Mouse (Mus musculus): ENCODE measurements around the gene Erp27. TPM values are rescaled to one million over a fixed set of nuclear protein-coding genes. Genes with fewer than 3 reads are reported as not detected.

The Erp27 gene
- total RNA-seq, 2 experiments from 2014 or later: 0.15 to 0.27 TPM

DNA sequence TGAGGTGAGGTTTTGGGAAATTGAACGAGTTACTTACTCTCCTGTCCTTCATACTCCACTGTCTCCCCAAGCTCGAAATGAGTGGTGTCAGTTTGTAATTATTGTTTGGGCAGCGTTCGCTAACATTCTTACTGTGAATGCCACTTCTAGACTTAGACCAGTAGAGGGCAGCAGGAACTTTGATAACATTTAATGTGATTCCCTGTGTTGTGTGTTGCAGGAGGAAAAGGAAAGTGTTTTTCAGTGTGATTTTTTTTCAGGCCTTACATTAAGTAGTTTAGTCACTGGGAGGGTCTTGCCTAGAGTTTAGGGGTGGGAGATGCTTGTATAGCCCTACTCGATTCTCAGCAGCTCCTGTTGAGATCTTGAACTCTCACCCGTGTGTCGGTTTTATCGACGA lies 61.0 kb downstream of the Erp27 start:
- peak; percentile 21 for DNase-seq

DNA sequence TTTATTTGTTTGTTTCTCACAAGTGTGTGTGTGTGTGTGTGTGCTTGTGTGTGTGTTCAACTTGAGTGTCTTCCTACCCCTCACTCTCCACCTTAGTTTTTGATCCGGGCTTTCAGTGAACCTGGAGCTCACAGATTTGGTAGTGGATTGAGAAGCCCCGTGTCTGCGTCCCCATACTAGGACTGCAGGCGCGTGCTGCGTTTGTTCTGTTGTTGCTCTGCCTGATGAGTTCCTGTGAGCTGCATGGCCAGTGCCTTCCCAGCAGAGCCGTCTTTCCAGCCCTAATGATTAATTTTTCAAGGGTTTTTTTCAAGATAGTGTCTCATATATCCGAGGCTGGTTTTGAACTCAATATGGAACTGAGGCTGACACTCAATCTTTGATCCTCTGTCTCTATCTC lies 63.6 kb downstream of the Erp27 start:
- DNase-seq: peak; percentile 10

DNA sequence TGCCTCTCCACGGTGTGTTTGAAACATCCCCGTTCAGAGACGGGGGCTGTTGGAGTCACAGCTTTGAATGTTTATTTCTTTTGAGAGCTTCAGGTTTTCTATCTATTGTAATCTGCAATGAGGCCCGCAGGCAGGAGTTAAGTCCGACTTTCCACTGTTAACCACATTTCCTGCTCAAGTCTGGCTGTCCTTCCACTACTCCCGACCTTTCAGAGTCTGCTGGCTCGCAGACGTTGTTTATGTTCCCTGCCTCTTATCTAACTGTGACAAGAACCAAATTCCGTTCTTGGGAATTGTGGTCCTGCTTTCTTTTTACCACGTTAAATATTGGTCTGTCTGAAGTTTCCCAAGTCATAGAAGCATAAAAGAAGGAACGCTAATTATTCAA lies 64.1 kb downstream of the Erp27 start:
- peak; percentile 49 for DNase-seq

Other genes with a start within 250 kb of the Erp27 start
- under 1 TPM; 0.15 to 0.21 TPM for gene Gucy2c, start 140.4 kb downstream of the Erp27 start, total RNA-seq (2021)
- 10 to 100 TPM; 28.3 to 29.2 TPM for gene Hist4h4, start 117.8 kb downstream of the Erp27 start, total RNA-seq (2021)
- gene H2afj, start 113.9 kb downstream of the Erp27 start, total RNA-seq (2021): 10 to 100 TPM; 71.1 to 85.2 TPM
- gene BC049715, start 94.6 kb downstream of the Erp27 start, total RNA-seq (2021): under 1 TPM; 0.73 to 0.75 TPM
- gene Wbp11, start 93.9 kb downstream of the Erp27 start, total RNA-seq (2021): 10 to 100 TPM; 82.5 to 86.5 TPM
- gene Smco3, start 86.7 kb downstream of the Erp27 start, total RNA-seq (2021): under 1 TPM; 0.27 to 0.51 TPM
- 1 to 10 TPM; 5.9 to 7.5 TPM for gene Art4, start 64.4 kb downstream of the Erp27 start, total RNA-seq (2021)
- 100 to 1,000 TPM; 187 to 232 TPM for gene Mgp, start 46.4 kb downstream of the Erp27 start, total RNA-seq (2021)
- gene Pde6h, start 1.7 kb upstream of the Erp27 start, total RNA-seq (2021): under 1 TPM in 1 of 2 experiments, not detected in 1; 0.60 TPM
- 10 to 100 TPM; 43.0 to 44.5 TPM for gene Arhgdib, start 19.7 kb upstream of the Erp27 start, total RNA-seq (2021)
- gene Rerg, start 248.3 kb upstream of the Erp27 start, total RNA-seq (2021): 10 to 100 TPM; 81.0 to 82.3 TPM

All from adrenal gland, postnatal 10 days (tissue).